Mouse (Mus musculus): ENCODE data around the gene Cdk5rap1.

DNA sequence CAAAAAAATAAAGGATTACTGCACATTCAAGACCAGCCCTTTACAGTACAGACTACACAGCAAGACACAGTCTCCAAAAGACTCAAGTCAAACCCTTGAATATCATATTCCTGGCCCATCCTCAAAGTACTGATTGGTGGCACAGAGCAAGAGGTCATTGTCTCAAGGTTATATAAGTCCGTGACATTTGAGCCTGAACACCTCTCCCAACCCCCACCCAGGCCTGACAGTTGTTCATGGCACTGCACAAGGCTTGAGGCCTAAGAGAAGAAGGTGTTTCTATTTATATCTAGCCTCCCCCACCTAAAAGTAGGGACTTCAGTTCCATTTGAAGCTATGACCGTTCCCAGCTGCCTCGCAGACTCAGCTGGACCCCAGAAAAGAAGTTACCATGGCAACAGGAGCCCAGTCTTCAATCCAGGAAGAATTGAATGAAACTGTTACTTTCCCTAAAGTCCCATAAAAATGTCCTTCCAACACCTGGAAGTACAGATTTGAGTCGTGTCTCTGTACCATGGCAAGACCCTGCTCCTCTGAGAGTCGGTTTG is 32.7 kb upstream of the Cdk5rap1 start:
- no peak for TF ChIP-seq CTCF (IDR thresholded peaks at IDR 0.05; ENCODE audit: control insufficient read depth, insufficient read depth, insufficient read length)
- no peak for TF ChIP-seq MYOD1 (IDR thresholded peaks at IDR 0.05; ENCODE audit: control insufficient read depth, insufficient read length, low read depth)

Data from C2C12 (cell line).